Mouse (Mus musculus) adrenal gland, postnatal 25 days (tissue): ENCODE data around the gene Art3. TPM values are rescaled to one million over a fixed set of nuclear protein-coding genes. Genes with fewer than 3 reads are reported as not detected.

Experiments used
- DNase-seq: peaks from one replicate; pipeline ENCODE4 v3.0.0; 2021; ENCODE audit warnings: mixed read lengths
- total RNA-seq: library from RNA; stranded (reverse); gene quantifications from 2 replicates; pipeline ENCODE4 v1.2.3, GENCODE M21; 2021

Art3 gene
- total RNA-seq, 1 experiment from 2014 or later = 51.8 TPM

DNA sequence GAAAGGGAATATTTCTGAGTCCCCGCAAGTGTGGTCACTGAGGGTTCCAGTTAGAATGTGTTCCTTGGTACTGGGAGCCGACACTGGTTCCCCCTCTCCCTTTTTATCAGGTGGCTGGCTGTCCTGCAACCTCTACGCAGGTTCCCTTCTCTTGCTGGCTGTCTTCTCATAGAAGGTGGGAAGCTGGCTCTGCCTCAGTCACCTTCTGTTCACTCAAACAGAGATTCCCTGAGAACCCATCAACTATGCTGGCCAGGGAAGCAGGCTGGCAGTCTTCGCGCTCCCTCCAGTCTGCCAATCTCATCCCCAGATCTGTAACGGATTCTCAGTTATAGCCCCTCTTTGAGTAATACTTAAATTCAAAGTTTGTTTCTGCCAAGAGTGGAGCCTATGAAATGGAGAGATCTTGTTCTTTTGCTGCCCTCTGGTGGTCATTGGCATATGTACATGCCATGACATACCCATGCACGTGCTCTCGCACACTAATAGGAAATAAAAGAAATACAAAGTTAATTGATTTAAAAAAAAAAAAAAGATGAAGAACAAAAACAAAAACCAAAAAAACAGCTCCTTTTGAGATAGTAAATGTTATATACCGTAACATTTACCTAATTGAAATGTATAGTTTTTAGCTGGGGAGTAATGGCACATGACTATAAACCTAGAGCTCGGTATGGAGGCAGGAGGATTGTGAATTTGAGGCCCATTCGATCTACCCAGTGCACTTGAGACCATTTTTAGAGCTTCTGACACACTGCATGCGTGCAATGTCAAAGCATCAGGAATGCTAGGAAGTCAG lies 50.1 kb downstream of the Art3 start:
- peak; percentile 69 for DNase-seq

- DNase-seq = no peak
Observed at GRCm38 (mm10) chr5:92382349-92382679, 50.7 kb downstream of the Art3 start.

GRCm38 (mm10) chr5:92383747-92384146 lies 52.1 kb downstream of the Art3 start:
- no peak for DNase-seq

DNA sequence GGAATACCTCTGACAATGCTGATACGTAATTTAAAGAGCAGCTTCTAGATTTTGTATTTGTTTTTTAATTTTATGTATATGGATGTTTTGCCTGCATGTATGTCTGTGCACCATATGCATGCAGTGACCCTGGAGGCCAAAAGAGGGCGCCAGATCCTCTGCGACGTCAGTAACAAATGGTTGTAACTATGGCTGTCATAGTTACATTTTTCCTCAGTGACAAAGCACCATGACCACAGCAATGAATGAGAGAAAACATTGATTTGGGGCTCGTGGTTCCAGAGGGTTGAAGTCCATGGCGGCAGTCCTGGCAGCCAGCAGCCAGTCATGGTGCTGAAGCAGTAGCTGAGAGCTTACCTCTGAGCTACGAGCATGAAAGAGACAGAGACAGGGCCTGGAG lies 53.2 kb downstream of the Art3 start:
- no peak for DNase-seq

- no peak for DNase-seq
Observed at GRCm38 (mm10) chr5:92386102-92386501, 54.5 kb downstream of the Art3 start.

DNA sequence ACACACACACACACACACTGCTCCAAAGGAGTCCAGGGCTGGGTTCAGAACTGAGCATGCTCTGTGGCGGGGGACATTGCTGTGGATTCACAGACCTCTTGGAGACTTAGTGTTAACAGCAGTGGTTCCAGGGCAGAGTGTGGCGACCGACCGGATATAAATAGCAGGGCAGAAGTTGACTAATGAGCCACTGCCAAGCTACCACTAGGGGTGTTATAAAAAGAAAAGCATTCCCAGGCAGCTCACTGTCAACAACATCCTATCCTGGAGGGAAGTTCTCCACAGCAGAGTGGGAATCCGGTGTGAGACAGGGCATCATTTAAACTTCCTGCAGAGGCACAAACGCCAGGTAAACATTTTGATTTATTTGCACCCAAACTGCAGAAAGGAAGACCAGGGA lies 55.0 kb downstream of the Art3 start:
- DNase-seq = no peak

DNA sequence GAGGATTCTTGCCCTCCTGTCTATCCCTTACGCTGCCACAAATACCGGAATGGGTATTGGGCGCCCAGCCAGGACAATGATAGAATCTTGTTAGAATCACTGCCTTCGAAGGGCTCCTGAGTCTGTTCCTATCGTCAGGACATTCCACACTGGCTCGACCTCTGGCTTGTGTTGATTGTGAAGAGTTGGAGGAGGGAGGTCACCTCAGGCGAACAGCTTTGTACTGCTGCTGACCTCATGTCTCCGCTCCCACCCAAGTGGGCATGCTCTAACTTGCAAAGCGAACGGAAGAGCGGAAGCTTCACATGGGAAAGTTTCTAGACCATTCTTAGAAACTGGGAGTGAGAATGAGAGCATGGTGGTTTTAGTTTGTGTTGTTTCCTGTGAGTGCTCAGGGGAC lies 55.8 kb downstream of the Art3 start:
- DNase-seq = peak; percentile 44

DNA sequence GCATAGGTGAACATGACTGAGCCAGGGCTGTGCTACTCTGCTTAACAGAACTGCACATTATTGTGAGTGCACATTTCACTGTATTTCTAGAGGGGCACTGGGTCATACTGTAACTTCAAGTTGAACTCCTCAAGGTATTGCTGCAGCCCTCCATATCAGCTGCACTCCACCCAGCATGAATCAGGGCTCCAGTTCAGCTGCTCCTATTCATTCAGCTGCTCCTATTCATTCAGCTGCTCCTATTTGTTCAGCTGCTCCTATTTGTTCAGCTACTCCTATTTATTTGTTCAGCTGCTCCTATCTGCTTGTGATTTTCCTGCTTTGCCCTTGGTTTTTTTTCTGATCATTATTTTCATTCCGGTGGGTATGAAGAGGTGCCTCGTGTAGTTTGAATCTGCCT lies 58.4 kb downstream of the Art3 start:
- DNase-seq = no peak

GRCm38 (mm10) chr5:92390615-92391014 lies 59.0 kb downstream of the Art3 start:
- no peak for DNase-seq

DNA sequence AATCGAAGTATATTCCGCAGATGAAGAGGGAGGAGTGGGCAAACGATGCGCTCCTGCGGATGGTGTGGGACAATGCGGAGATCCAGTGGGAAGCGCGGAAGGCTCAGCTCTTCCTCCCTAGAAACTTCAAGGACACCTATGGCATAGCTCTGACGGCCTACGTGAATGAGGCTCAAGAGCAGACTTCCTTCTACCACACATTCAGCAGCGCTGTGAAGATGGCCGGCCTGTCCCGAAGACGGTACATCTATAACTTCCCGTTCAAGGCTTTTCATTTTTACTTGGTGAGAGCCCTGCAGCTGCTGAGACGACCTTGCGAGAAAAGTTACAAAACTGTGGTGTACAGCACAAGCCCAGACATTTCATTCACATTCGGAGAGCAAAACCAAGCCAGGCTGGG lies 60.9 kb downstream of the Art3 start:
- DNase-seq = no peak

- no peak for DNase-seq
Observed at GRCm38 (mm10) chr5:92393863-92394262, 62.2 kb downstream of the Art3 start.

GRCm38 (mm10) chr5:92395764-92396163 lies 64.1 kb downstream of the Art3 start:
- DNase-seq = no peak

- DNase-seq = no peak
Observed at GRCm38 (mm10) chr5:92396476-92396875, 64.8 kb downstream of the Art3 start.

- DNase-seq = peak; percentile 73
Observed at GRCm38 (mm10) chr5:92398153-92398552, 66.5 kb downstream of the Art3 start.

GRCm38 (mm10) chr5:92402816-92403215 lies 71.2 kb downstream of the Art3 start:
- no peak for DNase-seq

DNA sequence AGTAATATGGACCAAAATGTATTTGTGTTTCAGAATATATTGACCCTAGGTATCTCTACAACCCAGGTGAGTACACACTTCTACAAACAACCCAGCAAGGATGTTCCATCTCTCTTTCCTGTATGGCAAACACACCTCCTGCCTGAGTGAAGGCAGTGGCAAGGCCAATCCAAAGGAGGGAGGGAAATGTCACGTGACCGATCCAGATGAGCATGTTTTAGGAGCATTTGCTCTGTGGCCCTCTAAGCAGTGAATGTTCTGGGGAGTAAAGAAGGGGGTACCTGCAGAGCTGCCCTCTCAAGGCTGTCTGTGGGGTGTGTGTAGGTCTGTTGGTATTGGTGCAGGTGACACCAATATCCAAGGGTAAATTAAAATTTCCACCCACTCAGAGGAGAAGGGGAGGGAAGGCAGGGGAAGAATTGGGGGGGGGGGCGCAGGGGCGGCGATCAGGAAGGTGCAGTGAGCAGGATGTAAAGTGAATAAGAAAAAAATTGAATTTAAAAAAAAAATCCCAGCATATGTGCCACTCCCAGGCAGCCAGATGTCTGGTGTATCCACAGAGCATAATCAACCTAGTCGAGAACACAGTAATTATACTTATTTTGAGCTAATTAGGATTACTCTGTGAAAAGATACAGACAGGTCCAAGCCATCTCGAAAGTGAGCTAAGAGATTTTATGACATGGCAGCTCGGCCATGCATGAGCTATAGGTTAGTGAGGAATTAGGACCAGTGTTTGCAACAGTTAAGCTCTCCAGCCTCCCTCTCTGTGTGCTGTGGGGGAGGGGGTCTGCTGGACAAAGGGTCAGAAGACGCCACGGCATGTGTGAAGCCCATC lies 72.2 kb downstream of the Art3 start:
- no peak for DNase-seq

DNA sequence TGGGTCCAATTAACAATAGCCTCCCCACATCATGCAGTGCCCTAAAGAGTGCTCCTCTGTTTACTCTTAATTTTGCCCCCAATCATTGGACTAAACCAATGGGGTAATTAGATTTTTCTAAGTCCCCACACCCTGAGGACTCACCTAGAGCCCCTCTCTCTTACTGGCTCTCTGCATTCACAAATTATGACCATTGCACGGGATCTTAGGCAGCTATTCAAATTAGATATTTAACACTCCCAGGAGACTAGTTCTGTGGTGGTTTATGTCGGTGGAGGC lies 72.7 kb downstream of the Art3 start:
- DNase-seq = no peak

DNA sequence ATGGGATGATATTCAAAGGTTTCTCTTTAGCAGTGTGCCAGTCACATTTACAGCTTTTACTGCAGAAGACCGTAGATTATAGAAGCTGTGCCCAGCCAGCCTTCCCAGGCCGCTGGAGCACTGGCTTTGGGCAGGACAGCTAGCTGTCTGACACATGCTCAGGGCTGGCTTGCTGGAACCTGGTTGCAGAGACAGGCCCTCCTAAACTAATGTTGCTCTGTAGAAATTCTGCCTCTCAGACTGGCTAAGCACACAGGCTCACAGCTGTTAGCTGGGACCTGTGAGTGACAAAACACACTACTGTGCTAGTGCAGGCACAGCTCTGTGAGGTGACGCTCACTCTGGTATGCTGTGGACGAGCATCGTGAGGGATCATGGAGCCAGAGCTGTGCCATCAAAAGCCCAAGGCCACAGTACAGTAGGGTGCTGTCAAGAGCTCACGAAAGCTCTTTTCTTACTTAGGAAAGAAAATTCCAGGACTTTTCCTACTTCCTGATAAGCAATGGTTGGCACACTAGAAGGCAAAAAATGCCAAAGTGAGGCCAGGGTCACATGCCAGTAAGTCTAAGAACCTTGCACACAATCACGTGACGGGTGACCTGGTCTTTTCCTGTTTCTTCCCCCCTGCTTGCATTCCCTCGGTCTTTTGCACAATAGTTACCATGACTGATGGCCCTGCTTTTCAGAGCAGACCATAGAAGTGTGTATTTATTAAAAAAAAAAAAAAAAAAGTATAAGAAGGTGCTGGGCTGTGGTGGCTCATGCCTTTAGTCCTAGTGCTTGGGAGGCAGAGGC lies 77.9 kb downstream of the Art3 start:
- no peak for DNase-seq

DNA sequence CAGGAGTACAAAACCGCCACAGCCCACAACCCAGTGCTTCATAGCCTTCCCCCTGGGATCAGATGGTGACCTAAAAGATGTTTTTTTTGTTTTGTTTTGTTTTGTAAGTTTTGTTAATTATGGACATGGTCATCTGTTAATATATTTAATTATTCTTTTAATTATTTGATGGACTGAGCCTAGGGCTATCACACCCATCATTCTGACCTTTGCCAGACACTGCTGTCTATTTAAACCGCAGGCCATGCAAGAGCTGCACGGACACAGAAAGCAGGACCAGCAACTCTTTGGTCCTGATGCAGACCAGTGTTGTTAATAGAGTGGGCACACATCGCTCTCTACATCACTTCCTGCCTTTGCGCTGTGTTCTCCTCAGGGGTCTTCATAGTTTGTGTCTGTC lies 78.9 kb downstream of the Art3 start:
- no peak for DNase-seq

DNA sequence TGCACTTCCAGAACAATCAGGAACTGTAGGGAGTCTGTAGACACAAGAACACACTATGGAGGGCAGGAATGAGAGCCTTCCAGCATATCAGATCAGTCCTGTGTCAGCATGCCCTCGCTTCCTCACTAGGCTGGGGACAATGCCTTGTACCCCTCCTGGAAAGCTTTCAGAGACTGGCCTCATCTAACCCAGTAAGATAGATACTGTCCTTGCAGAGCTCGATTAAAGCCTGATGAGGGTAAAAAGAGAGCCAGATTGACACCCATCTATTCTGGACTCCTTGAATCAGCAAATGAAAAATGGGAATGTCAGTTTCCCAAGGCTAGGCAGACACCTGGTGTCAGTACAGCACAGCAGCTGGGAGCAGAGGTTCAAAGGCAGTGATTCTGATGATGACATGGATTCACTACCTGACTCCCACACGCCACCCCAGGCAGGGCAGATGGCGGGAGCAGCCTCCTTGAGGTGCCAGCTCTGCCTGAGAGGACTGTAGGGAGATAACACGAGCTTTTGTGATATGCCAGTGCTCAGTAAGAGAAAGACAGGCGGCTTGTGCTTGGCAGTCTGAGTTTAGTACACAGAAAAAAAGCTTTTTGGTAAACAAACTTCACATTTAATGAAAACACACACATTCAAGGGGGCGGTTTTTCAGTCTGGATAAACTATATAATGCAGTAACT lies 80.0 kb downstream of the Art3 start:
- DNase-seq = no peak

DNA sequence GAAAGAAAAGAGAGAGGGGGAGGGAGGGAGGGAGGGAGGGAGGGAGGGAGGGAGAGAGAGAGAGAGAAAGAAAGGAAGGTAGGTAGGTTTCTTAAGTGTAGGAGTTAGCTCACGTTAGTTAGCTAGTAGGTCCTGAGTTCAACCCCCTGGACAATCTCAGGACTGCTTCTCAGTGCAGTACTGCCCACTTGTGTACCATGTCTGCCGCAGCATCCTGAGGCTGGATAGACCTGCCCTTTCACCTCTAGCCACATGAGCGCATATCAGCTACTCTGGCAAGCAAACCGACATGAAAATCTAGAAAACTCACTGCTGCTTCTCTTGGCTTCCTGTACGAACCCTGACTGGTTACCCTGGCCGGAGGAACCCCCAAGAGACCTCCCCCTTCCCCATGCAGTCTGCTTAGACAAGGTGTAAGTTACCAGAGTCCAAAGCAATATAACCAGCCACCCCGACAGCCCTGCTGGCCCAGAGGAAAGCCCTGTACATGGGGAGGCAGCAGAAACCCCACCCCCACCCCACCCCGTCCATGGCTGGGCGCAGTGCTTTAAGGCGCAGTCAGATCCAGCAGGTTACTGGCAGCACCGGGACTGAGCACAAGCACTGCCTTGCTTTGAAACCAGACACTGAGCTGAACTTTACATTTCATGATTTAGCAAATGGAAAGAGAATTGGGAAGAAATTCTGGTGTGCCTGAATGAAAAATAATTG lies 81.8 kb downstream of the Art3 start:
- no peak for DNase-seq

DNA sequence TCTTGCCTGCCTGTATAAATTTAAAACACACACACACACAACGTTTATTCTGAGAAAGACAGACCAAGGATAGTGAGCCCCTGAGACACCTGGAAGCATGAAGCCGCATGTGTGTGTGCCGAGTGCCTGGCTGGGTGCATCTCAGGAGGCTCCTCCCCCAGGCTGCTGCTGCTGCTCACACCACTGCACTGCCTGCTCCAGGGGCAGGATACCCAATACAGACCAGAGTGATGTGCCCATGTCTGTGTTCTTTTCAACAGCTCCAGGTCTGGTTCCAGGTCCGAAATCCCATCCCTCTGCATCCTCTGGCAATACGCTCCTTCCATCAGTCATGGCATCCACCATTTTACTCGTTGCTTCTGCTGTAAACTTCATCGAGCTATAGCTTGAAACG lies 82.4 kb downstream of the Art3 start:
- DNase-seq = no peak
